Mouse (Mus musculus) frontal cortex, postnatal 25 days (tissue): Measurements from ENCODE around the gene Tmem200c.

Experiments used
- DNase-seq, 2 experiments: peaks; one replicate each; pipeline ENCODE4 v3.0.0; 2022; ENCODE audit warnings: low spot score in 2 of 2

Gene Tmem200c

DNA sequence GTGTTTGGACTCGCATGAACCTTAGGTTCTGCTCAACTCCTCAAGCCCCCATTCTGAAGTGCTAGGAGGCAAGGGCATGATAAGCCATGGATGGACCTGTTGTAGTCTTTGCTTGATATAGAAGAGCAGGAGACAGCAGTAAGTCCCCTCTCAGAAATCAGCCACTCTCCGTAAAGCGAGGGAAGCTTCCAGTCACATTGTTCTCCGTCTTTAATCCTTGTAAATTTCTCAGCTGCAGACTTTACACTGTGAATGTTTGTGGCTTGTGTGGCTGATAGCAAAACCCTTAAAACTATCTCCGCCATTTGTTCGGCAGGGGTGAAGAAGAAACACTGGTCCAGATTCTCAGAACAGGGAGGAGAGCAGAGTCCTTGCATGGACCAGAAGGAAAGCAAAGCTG lies at the start of gene Tmem200c:
Gene Tmem200c (plus strand): TSS at position 301 of the 400 bp plus-strand sequence.
- DNase-seq, result no peak

DNA sequence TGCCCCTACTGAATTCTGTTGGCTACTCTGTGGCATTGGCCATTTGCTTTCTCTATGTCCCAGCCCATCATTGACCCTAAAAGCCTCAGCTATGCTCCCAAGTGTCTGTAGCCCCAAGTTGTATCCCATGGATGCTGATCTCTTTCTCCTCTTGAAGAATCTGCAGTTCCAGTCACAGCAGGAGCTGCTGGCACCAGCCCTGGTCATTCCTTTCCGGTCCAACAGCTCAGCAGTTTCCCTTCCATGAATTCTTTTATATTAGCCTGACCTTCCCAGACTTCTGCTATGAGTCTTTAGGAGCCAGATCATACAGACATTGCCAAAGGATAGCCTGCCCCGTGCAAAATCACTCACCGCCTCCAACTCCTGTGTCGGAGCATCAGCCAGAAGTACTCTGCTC lies 32.7 kb upstream of the Tmem200c start:
- no peak for DNase-seq

DNA sequence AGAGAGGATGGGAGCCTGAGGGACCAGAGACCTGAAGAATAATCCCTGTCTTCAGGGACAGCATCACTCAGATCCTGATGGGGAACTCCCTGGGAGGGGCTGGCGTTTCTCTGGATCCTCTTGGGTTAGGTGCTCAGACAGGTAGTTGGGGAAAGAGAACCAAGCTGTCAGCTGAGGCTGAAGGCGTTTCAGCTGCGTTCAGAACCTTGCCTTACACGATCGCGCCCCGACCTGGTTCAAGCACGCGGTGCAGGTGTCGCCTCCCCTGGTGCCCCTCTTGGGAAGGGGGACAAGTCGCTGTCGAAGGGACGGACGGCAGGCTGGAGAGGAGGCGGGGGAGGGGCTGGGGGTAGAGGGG lies 10.2 kb downstream of the Tmem200c start:
- DNase-seq, result no peak

DNA sequence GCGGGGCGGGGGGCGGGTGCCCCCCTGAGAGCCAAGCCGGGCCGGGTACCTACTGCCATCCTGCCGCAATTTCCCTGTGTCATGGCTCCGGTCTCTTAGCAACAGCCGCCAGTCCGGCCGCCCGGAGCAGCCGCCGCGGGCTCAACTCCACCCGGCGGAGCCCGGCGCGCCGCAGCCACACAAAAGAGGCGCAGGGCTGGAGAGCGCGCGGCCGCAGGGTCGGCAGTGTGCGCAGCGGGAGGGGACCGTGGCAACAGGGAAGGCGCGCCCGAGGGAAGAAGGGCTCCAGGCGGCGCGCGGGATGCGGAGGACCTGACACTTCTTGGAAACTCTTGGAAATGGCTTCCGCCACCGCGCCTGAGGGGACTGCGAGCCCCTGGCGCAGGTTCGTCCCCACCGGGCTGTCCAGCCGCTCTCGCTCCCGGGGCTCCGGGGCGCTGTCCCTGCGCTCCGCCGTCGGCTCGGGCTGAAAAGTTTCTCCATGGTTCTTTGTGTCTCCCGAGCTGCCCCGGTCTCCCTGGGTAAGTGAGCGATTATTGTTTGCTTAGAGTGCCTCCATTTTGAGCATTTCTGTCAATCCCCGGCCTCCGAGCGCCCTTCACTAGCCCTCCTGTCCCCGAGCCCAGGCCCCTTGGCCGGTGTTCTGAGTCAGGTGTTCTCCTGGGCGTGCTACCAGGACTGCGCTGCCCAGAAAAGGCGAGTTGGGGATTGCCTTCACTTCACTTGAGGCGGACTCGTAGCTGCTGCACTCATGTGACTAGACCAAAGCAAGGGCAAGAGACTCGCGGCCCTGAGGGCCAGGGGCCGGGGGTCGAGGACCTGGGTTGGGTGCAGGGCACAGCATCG lies 10.8 kb downstream of the Tmem200c start:
- peak; percentile 41 to 52 for DNase-seq

DNA sequence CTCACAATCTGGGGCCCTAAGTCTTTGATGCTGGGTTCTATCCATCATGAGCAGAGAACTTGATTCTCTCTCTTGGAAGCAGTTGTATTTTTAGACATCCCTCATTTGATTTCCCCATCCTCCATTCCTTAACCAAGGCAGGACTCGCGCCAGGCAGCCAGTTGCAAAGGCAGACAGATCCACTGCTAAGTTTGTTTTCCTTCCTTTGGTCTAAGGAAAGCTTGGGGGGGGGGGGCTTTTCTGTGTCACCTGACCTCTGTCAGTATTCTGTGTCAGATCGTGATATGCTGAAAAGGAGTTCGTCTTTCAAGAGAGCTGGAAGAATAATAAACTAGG lies 11.4 kb downstream of the Tmem200c start:
- no peak for DNase-seq

DNA sequence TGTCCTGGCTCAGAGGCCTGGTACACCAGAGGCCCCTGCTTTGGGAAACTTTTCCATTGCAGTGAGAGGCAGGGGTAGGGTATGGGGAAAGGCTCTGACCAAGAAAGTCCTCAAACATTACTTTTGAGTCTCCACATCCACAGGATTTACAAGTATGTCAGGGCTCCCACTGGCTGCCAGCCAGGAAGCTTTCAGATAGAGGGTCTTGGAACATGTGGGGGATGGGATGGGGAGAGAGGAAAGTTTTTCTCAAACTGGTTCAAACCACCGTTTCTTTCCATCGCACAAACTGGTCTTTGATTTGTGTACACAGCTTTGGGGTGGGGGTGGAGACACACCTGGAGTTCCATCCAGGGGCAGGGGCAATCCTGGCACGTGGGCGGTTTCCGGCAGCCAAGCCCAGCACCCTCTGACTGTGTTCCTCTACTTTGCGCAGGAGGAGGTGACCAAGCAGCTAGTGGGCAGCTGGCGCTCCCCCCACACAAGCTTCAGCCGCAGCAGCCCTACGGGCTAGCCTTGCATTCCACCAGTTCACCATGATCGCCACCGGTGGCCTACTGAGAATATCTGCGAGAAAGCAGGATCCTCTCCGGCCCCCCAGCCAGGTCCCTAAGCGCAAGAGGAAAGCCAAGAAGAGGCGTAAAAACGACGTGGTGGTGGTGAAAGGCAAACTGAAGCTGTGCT lies 13.6 kb downstream of the Tmem200c start:
- DNase-seq, result no peak

DNA sequence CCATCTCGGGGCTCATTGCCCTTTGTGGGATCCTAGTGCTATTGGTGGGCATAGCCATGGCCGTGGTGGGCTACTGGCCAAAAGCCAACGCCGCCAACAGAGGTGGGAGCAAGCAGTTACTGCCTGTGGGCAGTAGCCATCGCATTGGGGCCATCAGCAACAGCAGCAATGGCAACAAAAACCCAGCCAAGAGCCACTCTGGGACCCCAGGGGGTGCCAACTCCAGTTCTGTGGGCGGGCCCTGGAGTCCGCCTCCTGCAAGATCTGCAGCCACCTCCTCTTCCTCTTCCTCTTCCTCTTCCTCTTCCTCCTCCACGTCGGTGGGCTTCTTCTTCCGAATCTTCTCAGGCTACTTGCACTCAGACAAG lies 14.1 kb downstream of the Tmem200c start:
- DNase-seq, result no peak

DNA sequence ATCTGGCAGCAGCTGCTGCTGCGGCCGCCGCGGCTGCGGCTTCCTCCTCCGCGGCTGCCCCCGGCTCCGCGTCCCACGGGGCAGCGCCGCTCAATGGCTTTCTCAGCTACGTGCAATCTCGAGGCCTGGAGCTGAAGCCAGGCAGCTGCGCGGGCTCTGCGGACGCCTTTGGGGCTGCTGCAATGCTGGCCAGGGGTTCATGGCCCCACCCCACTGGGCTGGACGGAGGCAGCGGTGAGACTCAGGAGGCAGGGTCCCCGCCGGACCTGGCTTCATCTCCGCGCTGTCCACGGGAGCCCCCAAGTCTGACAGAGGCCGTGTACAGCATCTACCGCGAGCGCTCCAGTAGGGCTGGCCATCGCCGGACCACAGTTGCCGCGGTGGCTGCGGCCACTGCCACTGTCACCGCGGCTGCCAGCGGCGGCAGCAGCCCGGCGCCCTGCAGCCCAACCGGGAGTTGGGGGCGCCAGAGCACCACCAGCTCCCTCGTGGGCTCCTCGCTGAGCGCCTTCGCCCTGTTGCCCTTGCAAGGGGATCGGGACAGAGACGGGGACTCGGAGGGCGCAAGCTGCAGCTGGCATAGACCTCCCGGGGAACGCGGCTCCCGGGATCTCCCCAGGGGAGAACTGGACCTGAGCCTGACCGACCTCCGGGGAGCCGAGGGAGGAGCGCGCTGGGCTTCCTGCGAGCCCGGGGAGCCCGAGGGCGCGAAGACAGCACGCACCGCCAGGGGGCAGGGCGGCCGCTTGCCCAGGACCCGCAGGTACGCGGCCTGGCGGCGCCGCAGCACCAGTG lies 14.9 kb downstream of the Tmem200c start:
- peak; percentile 24 to 46 for DNase-seq

DNA sequence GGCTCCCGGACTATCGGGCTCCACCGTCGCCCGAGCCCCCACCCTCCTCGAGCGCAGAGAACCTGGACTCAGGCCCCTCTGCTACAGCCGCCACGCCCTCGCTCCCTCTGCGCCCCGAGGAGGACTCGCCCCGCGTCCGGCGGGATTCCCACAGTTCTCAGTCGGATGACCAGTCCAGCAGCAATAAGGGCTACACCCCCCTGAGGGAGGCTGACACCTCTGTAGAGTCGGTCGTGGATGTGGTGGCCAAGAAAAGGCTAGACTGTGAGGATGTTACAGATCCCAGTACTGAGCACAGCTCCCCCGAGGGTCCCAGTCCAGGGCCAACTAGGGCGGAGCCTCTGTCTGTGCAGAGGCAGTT lies 15.4 kb downstream of the Tmem200c start:
- DNase-seq, result no peak

DNA sequence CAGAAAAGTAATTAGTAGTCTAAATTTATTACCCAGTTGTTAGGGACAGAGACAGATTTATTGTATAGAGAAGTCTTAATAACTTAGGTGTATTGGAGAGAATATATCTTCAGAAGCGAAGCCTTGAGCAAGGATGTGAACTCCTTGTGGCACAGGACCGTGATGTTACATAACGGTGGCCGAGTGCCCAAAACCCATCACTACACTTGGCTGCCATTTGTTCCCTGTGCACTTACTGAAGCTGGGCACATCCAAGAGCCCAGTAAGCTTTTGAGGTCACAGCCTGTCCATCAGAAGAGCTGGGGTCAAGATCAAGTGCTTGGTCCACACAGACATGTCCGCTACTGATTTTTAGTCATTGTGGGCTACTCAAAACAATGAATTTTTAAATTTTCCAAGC lies 19.5 kb downstream of the Tmem200c start:
- DNase-seq, result no peak

DNA sequence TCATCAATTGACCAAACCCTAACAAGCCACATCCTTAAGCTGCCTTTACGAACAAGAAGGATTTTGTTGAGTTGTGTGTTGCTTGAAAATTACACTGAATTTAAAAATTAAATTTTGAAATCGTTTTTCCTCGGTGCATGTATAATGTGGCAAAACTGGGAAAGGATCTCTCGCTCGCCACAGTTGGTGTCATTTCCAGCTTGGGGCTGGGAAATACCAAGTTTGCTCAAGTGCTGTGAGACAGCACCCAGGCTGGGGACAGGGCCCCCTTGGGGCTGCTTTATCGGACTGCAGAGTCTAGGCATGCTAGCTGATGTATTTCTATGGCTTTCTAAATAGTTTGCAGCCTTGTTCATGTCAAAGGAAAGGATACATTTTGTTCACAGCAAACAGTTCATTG lies 22.3 kb downstream of the Tmem200c start:
- DNase-seq, result no peak

DNA sequence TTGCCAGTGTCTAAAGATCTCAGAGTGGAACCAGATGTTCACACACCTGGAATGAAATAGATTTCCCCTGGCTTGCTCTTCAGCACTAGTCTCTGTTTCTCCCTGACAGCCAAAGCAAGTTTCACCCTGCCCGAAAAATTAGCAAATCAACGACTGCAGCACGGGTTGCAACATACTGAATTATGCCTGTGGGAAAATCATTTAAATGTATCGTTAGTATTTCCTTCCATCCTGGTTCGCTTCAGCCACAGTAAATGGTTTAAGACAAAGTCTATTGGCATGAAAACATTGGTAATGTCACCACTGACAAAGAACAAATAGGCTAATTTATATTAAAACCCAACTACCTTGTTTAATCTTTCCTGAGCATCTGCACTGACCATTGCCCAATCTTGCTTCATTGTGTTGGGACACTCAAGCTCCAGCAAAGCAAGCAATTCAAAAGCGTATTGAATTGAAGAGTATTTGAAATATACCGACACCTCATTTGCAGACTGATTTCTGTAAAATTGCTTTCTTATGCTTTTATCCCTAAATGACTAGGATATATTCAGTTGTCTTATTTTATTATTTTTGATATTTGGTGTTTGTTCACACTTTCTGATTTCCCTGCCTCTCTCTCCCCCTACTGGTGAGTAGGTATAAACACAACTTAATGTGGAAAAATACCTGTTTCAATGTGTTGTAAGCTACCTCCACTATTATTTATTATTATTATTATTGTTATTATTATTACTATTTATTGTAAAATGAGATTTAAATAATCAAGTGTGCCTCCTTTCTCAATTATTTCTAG lies 25.9 kb downstream of the Tmem200c start:
- no peak for DNase-seq

DNA sequence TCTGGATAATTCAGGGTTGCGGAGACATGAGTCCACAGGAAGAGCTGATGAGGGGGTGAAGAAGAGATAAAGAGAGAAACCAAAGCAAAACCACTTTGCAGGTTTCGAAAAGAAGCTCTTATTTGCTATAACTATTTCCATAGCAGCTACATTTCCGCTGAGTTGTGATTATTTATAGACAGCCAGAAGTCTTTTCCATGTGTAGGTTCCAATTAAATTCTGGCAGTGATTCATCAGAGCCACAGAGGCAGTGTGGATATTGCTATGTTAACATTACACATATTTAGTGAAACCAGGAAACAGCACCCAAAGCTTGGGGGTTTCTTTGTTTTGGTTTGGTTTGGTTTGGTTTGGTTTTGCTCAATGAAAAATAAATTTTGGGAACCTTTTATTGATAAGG lies 37.8 kb downstream of the Tmem200c start:
- no peak for DNase-seq

DNA sequence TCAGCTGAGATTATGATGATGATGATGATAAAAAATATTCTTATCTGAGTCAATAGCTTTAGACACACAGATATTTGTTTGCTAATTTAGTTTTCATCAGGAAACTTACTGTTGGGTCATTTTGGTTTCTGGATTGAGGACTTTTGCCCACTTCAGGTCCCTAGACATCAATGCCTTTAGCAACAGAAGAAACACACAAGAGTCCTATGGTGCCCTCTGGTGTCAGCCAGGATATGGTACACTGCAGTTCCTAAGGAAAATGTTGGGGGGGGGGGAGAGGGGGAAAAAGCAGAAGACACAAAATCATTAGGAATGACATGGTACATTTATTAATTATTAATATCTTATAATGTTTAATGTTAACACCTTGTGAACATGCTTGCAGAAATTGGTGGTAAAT lies 42.0 kb downstream of the Tmem200c start:
- DNase-seq, result peak in 1 of 2 experiments; percentile 34

DNA sequence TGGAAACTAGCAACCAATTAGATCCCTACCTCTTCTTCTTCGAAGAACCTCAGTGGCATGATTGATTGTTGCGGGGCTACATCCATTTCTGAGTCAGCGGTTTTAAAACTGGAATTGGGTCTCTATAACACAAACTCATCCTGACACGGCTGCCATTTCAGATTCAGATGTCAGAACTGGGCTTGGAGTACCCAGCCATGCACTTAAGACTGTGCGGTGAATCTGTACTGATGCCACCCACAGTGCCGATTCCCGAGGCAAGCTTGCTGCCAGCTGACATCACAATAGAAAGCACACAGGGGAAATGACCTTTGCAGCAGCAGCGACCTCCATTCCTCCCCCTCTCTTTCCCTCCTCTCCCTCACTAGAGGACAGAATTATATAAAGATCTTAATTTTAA lies 47.6 kb downstream of the Tmem200c start:
- no peak for DNase-seq

DNA sequence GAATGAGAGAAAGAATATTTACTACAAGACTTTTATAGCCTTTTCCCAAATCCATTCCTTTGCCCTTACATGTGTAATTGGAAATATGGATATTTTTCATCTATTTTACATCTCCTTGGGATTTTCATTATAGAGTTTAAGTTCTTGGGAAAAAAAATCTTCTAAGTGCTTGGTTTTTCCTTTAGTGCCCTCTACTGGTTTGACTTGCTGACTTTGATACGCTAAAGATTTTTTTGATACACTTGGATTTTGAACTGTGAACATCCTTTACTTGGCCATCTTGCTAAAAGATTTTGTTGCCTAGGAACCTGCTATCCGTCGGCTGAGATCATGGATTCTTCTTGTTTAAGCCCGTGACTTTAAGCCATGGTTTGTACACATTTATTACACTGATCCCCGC lies 48.8 kb downstream of the Tmem200c start:
- DNase-seq, result no peak

DNA sequence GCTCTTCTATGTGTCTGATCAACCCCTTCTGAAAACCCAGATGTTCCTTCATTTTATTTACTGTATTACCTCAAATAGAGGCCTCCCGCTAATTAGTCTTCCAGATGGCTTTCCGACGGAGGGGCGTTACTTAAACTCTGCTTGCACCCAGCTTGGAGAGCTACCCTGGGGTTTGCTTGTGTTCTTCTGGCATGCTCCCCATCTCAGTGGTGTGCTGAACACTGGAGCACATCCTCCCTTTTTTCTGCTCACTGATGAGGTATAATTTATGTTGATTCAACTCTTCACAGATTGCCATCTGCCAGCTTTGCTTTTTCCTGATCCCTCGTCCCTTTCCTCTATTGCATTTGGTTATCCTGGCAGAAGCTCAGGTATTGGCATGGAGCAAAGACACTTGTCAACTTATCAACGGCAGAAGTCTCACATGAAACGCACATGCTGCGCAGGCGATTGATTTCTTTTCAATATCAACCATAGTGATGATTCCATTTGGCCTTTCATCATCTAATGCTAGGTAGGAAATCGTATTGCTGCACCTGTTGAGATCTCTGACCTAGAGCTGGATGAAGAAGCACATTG lies 49.6 kb downstream of the Tmem200c start:
- DNase-seq, result no peak

DNA sequence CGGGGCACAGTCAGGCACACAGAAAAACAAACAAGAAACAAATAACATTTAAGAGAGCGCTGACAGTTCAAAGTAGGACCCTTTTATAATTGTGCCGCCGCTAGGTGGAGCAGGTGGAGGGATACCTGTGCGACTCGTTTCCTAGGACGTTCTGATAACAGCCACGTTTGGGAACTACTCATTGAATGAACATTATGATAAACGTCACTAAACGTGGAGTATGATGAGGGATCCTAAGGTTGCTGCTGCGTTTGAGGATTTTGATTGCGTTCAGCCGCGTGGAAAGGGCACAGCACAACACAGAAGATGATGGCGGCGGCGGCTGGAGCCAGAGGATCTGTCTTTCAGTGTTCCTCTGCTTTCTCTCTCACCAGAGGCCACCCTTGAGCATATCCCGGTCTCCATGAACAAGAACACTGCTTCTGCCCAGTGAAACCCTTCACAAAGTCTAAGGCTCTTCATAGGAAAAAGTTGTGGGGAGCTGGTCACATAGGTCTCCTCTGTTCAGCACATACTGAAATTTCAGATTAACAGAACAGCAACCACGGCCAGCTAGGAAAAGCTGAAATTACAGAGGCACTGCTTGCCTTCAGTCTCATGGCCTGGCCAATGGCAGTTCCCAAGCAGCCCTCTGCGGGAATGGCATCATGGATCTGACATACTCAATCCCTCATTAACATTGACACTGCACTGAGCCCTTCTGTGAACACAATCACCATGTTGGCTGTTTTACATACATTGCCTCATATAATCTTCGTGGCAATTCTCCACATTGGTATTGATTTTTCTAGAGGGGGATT lies 55.5 kb downstream of the Tmem200c start:
- DNase-seq, result peak; percentile 27 to 35

DNA sequence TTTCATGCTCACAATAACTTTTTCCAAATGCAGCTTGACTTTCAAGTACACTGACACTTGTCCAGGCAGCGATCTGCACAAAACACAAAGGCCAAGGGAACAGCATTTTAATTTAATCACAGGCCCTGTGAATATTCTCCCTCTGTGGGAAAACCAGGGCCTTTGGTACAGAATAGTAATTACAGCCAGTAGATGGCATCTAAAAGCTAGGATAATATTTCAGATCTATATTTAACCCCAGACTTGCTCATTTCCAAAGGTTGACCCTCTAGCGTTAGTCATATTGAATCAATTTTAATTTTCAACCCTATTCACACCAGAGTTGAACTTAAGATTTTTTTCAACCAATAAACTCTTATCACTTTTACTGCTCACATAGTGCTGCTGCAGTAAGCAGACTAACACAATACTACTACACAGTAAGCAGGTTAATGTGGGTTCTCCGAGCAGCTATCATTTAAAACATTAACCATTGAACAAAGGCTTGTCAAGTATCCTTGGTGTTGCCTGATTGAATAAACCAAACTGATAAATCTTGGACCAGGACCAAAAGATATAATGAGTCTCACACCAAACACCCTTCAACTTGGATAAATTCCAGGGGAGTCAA lies 57.2 kb downstream of the Tmem200c start:
- DNase-seq, result no peak

DNA sequence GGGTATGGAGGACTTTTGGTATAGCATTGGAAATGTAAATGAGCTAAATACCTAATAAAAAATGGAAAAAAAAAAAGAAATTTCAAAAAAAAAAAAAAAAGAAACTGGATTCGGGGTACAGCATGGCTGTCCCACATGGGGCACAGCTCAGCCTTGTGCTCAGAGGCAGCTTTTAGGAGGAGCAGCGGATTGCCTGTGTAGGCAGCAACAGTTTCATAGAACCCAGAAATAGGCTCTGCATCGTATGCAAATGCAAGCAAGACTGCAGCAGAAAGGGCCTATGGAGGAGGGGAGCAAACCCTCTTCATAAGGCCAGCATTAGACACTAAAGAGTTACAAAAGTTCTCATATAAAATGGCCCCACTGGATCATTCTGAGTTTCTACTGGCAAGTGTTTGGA lies 64.2 kb downstream of the Tmem200c start:
- no peak for DNase-seq
